Comparison of ENCODE assay signal across 26 mouse cellular contexts in the genomic region with DNA sequence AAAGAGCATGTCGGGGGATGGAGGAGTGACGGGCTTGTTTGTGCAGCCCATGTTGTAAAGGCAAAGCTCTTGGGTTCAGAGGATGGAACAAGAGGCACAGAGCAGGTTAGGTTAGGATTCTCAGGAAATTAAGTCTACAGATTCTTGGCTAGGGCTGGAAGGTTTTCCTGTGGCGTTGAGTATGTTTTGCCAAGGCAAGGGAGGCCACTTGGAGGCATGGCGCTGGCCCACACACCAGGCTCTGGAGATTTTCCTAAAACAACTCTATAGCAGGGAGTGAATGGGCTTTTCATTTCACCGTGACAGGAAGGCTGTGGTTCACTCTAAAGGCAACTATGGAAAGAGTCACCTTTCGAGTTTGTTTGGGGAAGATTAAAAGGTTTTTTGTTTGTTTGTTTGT. TPM values are rescaled to one million over a fixed set of nuclear protein-coding genes. Genes with fewer than 3 reads are reported as not detected.
DNase-seq lines count a peak whose midpoint lies in the region; ATAC-seq lines count a peak whose summit lies in the region.
"Had no signal": no experiment of that assay in that cellular context is flagged by ENCODE, and none has a peak within 500 bp of the region (broad histone marks: within the 10 kb centered on the region; RNA-seq: fewer than 3 reads in every experiment).

No protein-coding gene starts in this region.

- H3K36me3 ChIP-seq in embryonic facial prominence, embryonic 14.5 days (ENCODE audit: control insufficient read depth, insufficient read depth, low read length) = no peaks in the 10 kb centered on the region
- peaks cover 23% of the 10 kb centered on the region for H3K36me3 ChIP-seq in embryonic facial prominence, embryonic 10.5 days (replicated peaks)
- no peaks in the 10 kb centered on the region for H3K36me3 ChIP-seq in liver, embryonic 12.5 days
- H3K36me3 ChIP-seq in limb, embryonic 13.5 days = no peaks in the 10 kb centered on the region
- no peaks in the 10 kb centered on the region for H3K36me3 ChIP-seq in liver, embryonic 15.5 days (replicated peaks)
- H3K36me3 ChIP-seq: heart, embryonic 12.5 days; hindbrain, embryonic 15.5 days; intestine, embryonic 15.5 days; midbrain, embryonic 15.5 days had no signal

- 73% methylated on average over 6 of the region's 6 CpGs for WGBS in embryonic facial prominence, embryonic 14.5 days
- 86% methylated on average over 6 of the region's 6 CpGs for whole genome bisulfite sequencing in embryonic facial prominence, embryonic 10.5 days
- 77% methylated on average over 6 of the region's 6 CpGs for WGBS in liver, embryonic 12.5 days (ENCODE audit: insufficient replicate concordance)
- 69% methylated on average over 6 of the region's 6 CpGs for WGBS in limb, embryonic 13.5 days
- WGBS in liver, embryonic 15.5 days (ENCODE audit: insufficient replicate concordance) = 65% methylated on average over 6 of the region's 6 CpGs

- 0 out of 2 replicates have a peak overlapping the region, but pooled peaks have one; percentile 28 for H3K27ac ChIP-seq in embryonic facial prominence, embryonic 14.5 days (replicated peaks; ENCODE audit: low read depth, low read length)
- no peak overlapping the region for H3K27ac ChIP-seq in embryonic facial prominence, embryonic 10.5 days (replicated peaks)
- peak overlapping the region; percentile 57 for H3K27ac ChIP-seq in liver, embryonic 12.5 days
- peak overlapping the region; percentile 61; the same call in 1 of the 2 replicates for H3K27ac ChIP-seq in limb, embryonic 13.5 days
- H3K27ac ChIP-seq in liver, embryonic 15.5 days (replicated peaks) = peak overlapping the region; percentile 81
- H3K27ac ChIP-seq: forebrain, embryonic 15.5 days; gastrocnemius, adult 2 months; heart, adult 2 months; hindbrain, embryonic 15.5 days; intestine, embryonic 15.5 days; midbrain, embryonic 15.5 days had no signal

- intact Hi-C loops in gastrocnemius, postnatal 14 days (cut with DNase I; ENCODE audit: low total_unique reads) = no loop called here

- no peak overlapping the region for H3K4me3 ChIP-seq in embryonic facial prominence, embryonic 14.5 days (ENCODE audit: low read depth, low read length)
- H3K4me3 ChIP-seq in embryonic facial prominence, embryonic 10.5 days = no peak overlapping the region
- no peak overlapping the region for H3K4me3 ChIP-seq in liver, embryonic 12.5 days
- H3K4me3 ChIP-seq in limb, embryonic 13.5 days = no peak overlapping the region
- no peak overlapping the region for H3K4me3 ChIP-seq in liver, embryonic 15.5 days (replicated peaks)
- H3K4me3 ChIP-seq: forebrain, embryonic 15.5 days; gastrocnemius, adult 2 months; heart, adult 2 months; heart, embryonic 12.5 days; hindbrain, embryonic 15.5 days; intestine, embryonic 15.5 days; midbrain, embryonic 15.5 days had no signal

- H3K9me3 ChIP-seq in embryonic facial prominence, embryonic 14.5 days (ENCODE audit: control insufficient read depth, low read length) = no peaks in the 10 kb centered on the region
- no peaks in the 10 kb centered on the region for H3K9me3 ChIP-seq in embryonic facial prominence, embryonic 10.5 days
- H3K9me3 ChIP-seq in liver, embryonic 12.5 days (replicated peaks) = no peaks in the 10 kb centered on the region
- H3K9me3 ChIP-seq in limb, embryonic 13.5 days = no peaks in the 10 kb centered on the region
- no peaks in the 10 kb centered on the region for H3K9me3 ChIP-seq in liver, embryonic 15.5 days (replicated peaks)
- H3K9me3 ChIP-seq: forebrain, embryonic 15.5 days; hindbrain, embryonic 15.5 days; intestine, embryonic 15.5 days; midbrain, embryonic 15.5 days had no signal

- H3K9ac ChIP-seq in embryonic facial prominence, embryonic 14.5 days (ENCODE audit: low read depth, low read length) = no peak overlapping the region
- no peak overlapping the region for H3K9ac ChIP-seq in liver, embryonic 12.5 days
- no peak overlapping the region for H3K9ac ChIP-seq in limb, embryonic 13.5 days
- H3K9ac ChIP-seq in liver, embryonic 15.5 days = no peak overlapping the region
- H3K9ac ChIP-seq: forebrain, embryonic 15.5 days; heart, embryonic 12.5 days; hindbrain, embryonic 15.5 days; intestine, embryonic 15.5 days; midbrain, embryonic 15.5 days had no signal

- H3K4me1 ChIP-seq in embryonic facial prominence, embryonic 14.5 days (ENCODE audit: control insufficient read depth, insufficient read depth, low read length) = no peaks in the 10 kb centered on the region
- H3K4me1 ChIP-seq in embryonic facial prominence, embryonic 10.5 days = peaks cover 8% of the 10 kb centered on the region; the same call in 1 of the 2 replicates
- H3K4me1 ChIP-seq in liver, embryonic 12.5 days = peaks cover 62% of the 10 kb centered on the region
- peaks cover 43% of the 10 kb centered on the region for H3K4me1 ChIP-seq in limb, embryonic 13.5 days
- peaks cover 59% of the 10 kb centered on the region for H3K4me1 ChIP-seq in liver, embryonic 15.5 days (replicated peaks)

- DNase-seq in embryonic facial prominence, embryonic 14.5 days (ENCODE audit: low spot score) = peak; percentile 29
- DNase-seq in embryonic facial prominence, embryonic 10.5 days (ENCODE audit: low spot score) = no peak
- DNase-seq in liver = no peak
- no peak for DNase-seq in gastrocnemius, postnatal 14 days
- DNase-seq in right cerebral cortex, postnatal 14 days = no peak
- DNase-seq: adrenal gland, postnatal 14 days; cerebellum, adult 11-12 months; cerebellum, adult 9-11 months; gastrocnemius, adult 2 months; heart, adult 2 months; heart, postnatal 4 days; kidney, adult 2 months; kidney, postnatal 36 days; layer of hippocampus, postnatal 36 days; lung, postnatal 4 days; spleen, adult 18-20 months; thymus, postnatal 14 days had no signal

- H3K27me3 ChIP-seq in embryonic facial prominence, embryonic 14.5 days (replicated peaks; ENCODE audit: control insufficient read depth, insufficient read depth, low read length) = no peaks in the 10 kb centered on the region
- H3K27me3 ChIP-seq in embryonic facial prominence, embryonic 10.5 days (replicated peaks; ENCODE audit: low read depth, poor library complexity, severe bottlenecking) = no peaks in the 10 kb centered on the region
- H3K27me3 ChIP-seq in liver, embryonic 12.5 days (replicated peaks) = no peaks in the 10 kb centered on the region
- H3K27me3 ChIP-seq in limb, embryonic 13.5 days = no peaks in the 10 kb centered on the region
- H3K27me3 ChIP-seq in liver, embryonic 15.5 days = no peaks in the 10 kb centered on the region
- H3K27me3 ChIP-seq: forebrain, embryonic 15.5 days; heart, embryonic 12.5 days; hindbrain, embryonic 15.5 days; intestine, embryonic 15.5 days; midbrain, embryonic 15.5 days had no signal

- ATAC-seq in embryonic facial prominence, embryonic 14.5 days (ENCODE audit: low read depth) = no peak
- ATAC-seq in liver, embryonic 12.5 days = no peak
- 0 out of 2 replicates have a peak, but pooled peaks have one; percentile 52 for ATAC-seq in limb, embryonic 13.5 days (ENCODE audit: low FRiP score, low read depth)
- ATAC-seq in liver, embryonic 15.5 days (ENCODE audit: insufficient read depth) = no peak
- ATAC-seq: forebrain, embryonic 15.5 days; intestine, embryonic 15.5 days; lung, postnatal 0 days; midbrain, embryonic 15.5 days had no signal

- no peak overlapping the region for H3K4me2 ChIP-seq in embryonic facial prominence, embryonic 14.5 days (ENCODE audit: low read depth, low read length)
- H3K4me2 ChIP-seq in liver, embryonic 12.5 days = peak overlapping the region; percentile 42
- H3K4me2 ChIP-seq in limb, embryonic 13.5 days (replicated peaks) = no peak overlapping the region
- H3K4me2 ChIP-seq in liver, embryonic 15.5 days = peak overlapping the region; percentile 42
- H3K4me2 ChIP-seq: forebrain, embryonic 15.5 days; heart, embryonic 12.5 days; hindbrain, embryonic 15.5 days; intestine, embryonic 15.5 days; midbrain, embryonic 15.5 days had no signal

RNA-seq across cellular contexts. Expression of gene C530008M17Rik, which starts 32.3 kb away (rescaled TPM):
- 9.8 and 10.8 TPM in 2 replicates for polyA plus RNA-seq in embryonic facial prominence, embryonic 14.5 days (2014; fragmentation: Nextera tagmentation; extraction: Ambion mirVana)
- 32.7 and 33.4 TPM in 2 replicates for polyA plus RNA-seq in embryonic facial prominence, embryonic 10.5 days (2016; fragmentation: Nextera tagmentation; extraction: Ambion mirVana)
- polyA plus RNA-seq in liver, embryonic 12.5 days (2016; fragmentation: Nextera tagmentation; extraction: Ambion mirVana) = 12.2 and 13.9 TPM in 2 replicates
- polyA plus RNA-seq in limb, embryonic 13.5 days (2015; fragmentation: Nextera tagmentation; extraction: Ambion mirVana) = 19.9 and 24.2 TPM in 2 replicates
- 7.5 and 7.6 TPM in 2 replicates for polyA plus RNA-seq in liver, embryonic 15.5 days (2015; fragmentation: Nextera tagmentation; extraction: Ambion mirVana)
- 1 to 10 TPM; 3.2 to 3.6 TPM for total RNA-seq in gastrocnemius, postnatal 14 days (2021)

Comparison
In these comparisons a context has a peak if more than half of its experiments do, and no peak if none do; other contexts are left out.
1. H3K4me2 ChIP-seq: peak in liver, embryonic 12.5 days (single experiment) and liver, embryonic 15.5 days (single experiment); none in embryonic facial prominence, embryonic 14.5 days (single experiment) and limb, embryonic 13.5 days (single experiment).